Mouse (Mus musculus) CH12.LX (cell line): ENCODE measurements around the gene Farsa. TPM values are rescaled to one million over a fixed set of nuclear protein-coding genes. Genes with fewer than 3 reads are reported as not detected.

Source experiments
- DNase-seq: peaks from one replicate; pipeline ENCODE4 v3.0.0-alpha.2; 2013; ENCODE audit errors: extremely low read depth
- H3K27ac ChIP-seq: 2 replicates; pipeline ENCODE4 v1.5.1; 2012; ENCODE audit warnings: low read depth, mild to moderate bottlenecking, control low read depth, moderate library complexity; ENCODE audit not compliant: insufficient read depth
- H3K27me3 ChIP-seq: replicated peaks from 2 replicates; pipeline ENCODE3; 2012; ENCODE audit warnings: inconsistent platforms
- H3K36me3 ChIP-seq, 2 experiments: replicated peaks in 1 of 2; 2 replicates each; pipeline versions ENCODE3 to v1.6.1; 2012; ENCODE audit warnings: inconsistent platforms in 1 of 2, low read length in 1 of 2, mild to moderate bottlenecking in 1 of 2, mixed read lengths in 1 of 2, moderate library complexity in 1 of 2; ENCODE audit not compliant: control insufficient read depth in 1 of 2, insufficient read depth in 1 of 2
- H3K4me1 ChIP-seq, 2 experiments: 2 replicates each; pipeline ENCODE4 v1.6.1; 2012; ENCODE audit warnings: inconsistent platforms in 1 of 2, moderate library complexity in 1 of 2; ENCODE audit not compliant: insufficient read depth in 2 of 2, control insufficient read depth in 1 of 2
- H3K4me2 ChIP-seq: 2 replicates; pipeline ENCODE4 v1.6.1; 2012; ENCODE audit warnings: low read depth, mild to moderate bottlenecking, control low read depth; ENCODE audit not compliant: poor library complexity, insufficient read depth, severe bottlenecking
- H3K4me3 ChIP-seq, 3 experiments: fragments of 150-350 bp in 1 of 3; sonication (generic) in 1 of 3; replicated peaks in 1 of 3; 2 replicates each; pipeline versions ENCODE3 to v1.5.1; 2011 to 2012; ENCODE audit warnings: low read depth in 2 of 3, low read length in 2 of 3, mild to moderate bottlenecking in 2 of 3, moderate library complexity in 2 of 3, control low read depth in 1 of 3, improper control_type of control experiment in 1 of 3, inconsistent platforms in 1 of 3, mixed read lengths in 1 of 3; ENCODE audit not compliant: poor library complexity in 1 of 3
- H3K79me2 ChIP-seq: replicated peaks from 2 replicates; pipeline ENCODE4 v1.6.1; 2012; ENCODE audit warnings: mild to moderate bottlenecking, moderate library complexity; ENCODE audit not compliant: control insufficient read depth, poor library complexity, insufficient read depth, severe bottlenecking; ENCODE audit errors: extremely low read depth
- H3K9ac ChIP-seq: 2 replicates; pipeline ENCODE4 v1.6.1; 2012; ENCODE audit warnings: low read depth, mild to moderate bottlenecking, control low read depth, moderate library complexity; ENCODE audit not compliant: insufficient read depth
- H3K9me3 ChIP-seq: replicated peaks from 2 replicates; pipeline ENCODE3; 2012; ENCODE audit warnings: low read length, inconsistent platforms, mixed read lengths
- BHLHE40 ChIP-seq: IDR thresholded peaks from 2 replicates; pipeline ENCODE4 v1.6.1; 2011; ENCODE audit warnings: mild to moderate bottlenecking, low read depth, low read length, improper control_type of control experiment
- CHD1 ChIP-seq: IDR thresholded peaks from 2 replicates; pipeline ENCODE4 v1.6.1; 2012; ENCODE audit warnings: low read depth, low read length, improper control_type of control experiment, inconsistent platforms
- CTCF ChIP-seq, 2 experiments: IDR thresholded peaks in 1 of 2; conservative IDR thresholded peaks in 1 of 2; 2 replicates each; pipeline ENCODE4 v1.5.1; 2011 to 2012; ENCODE audit warnings: low read depth in 2 of 2, low read length in 2 of 2, improper control_type of control experiment in 1 of 2, inconsistent platforms in 1 of 2, mild to moderate bottlenecking in 1 of 2, moderate library complexity in 1 of 2
- EP300 ChIP-seq: IDR thresholded peaks from 2 replicates; pipeline ENCODE4 v1.6.1; 2011; ENCODE audit warnings: low read length, improper control_type of control experiment
- GABPA ChIP-seq: IDR thresholded peaks from 2 replicates; pipeline ENCODE4 v1.6.1; 2012; ENCODE audit warnings: low read depth, low read length, improper control_type of control experiment, inconsistent platforms; ENCODE audit not compliant: insufficient replicate concordance
- JUN ChIP-seq: IDR thresholded peaks from 2 replicates; pipeline ENCODE4 v1.6.1; 2011; ENCODE audit warnings: low read depth, mild to moderate bottlenecking, low read length, improper control_type of control experiment, moderate library complexity; ENCODE audit not compliant: insufficient read depth
- JUND ChIP-seq: conservative IDR thresholded peaks from 2 replicates; pipeline ENCODE4 v1.6.1; 2011; ENCODE audit warnings: low read depth, low read length, improper control_type of control experiment
- KAT2A ChIP-seq: IDR thresholded peaks from 2 replicates; pipeline ENCODE4 v1.6.1; 2012; ENCODE audit warnings: low read length, improper control_type of control experiment, inconsistent platforms; ENCODE audit not compliant: insufficient replicate concordance
- MAFK ChIP-seq: IDR thresholded peaks from 2 replicates; pipeline ENCODE4 v1.6.1; 2011; ENCODE audit warnings: low read length, improper control_type of control experiment; ENCODE audit not compliant: insufficient replicate concordance
- MAX ChIP-seq: IDR thresholded peaks from 2 replicates; pipeline ENCODE4 v1.6.1; 2011; ENCODE audit warnings: low read length, improper control_type of control experiment
- MAZ ChIP-seq: IDR thresholded peaks from 2 replicates; pipeline ENCODE4 v1.6.1; 2012; ENCODE audit warnings: low read depth, mild to moderate bottlenecking, inconsistent platforms, low read length, improper control_type of control experiment, moderate library complexity
- MEF2A ChIP-seq: IDR thresholded peaks from 2 replicates; pipeline ENCODE4 v1.6.1; 2014; ENCODE audit warnings: low read depth, mild to moderate bottlenecking, inconsistent platforms, low read length, improper control_type of control experiment, borderline replicate concordance
- MXI1 ChIP-seq: IDR thresholded peaks from 2 replicates; pipeline ENCODE4 v1.6.1; 2011; ENCODE audit warnings: mild to moderate bottlenecking, low read depth, low read length, improper control_type of control experiment
- MYC ChIP-seq: IDR thresholded peaks from 2 replicates; pipeline ENCODE4 v1.6.1; 2011; ENCODE audit warnings: low read depth, mild to moderate bottlenecking, improper control_type of control experiment, low read length
- NELFE ChIP-seq: IDR thresholded peaks from 2 replicates; pipeline ENCODE4 v1.6.1; 2011; ENCODE audit warnings: low read depth, low read length, improper control_type of control experiment
- NRF1 ChIP-seq: IDR thresholded peaks from 2 replicates; pipeline ENCODE4 v1.6.1; 2014; ENCODE audit warnings: low read depth, mild to moderate bottlenecking, inconsistent platforms, low read length, improper control_type of control experiment, moderate library complexity
- RAD21 ChIP-seq: IDR thresholded peaks from 2 replicates; pipeline ENCODE4 v1.6.1; 2011; ENCODE audit warnings: low read depth, mild to moderate bottlenecking, low read length, improper control_type of control experiment, moderate library complexity
- RCOR1 ChIP-seq: conservative IDR thresholded peaks from 2 replicates; pipeline ENCODE4 v1.6.1; 2012; ENCODE audit warnings: low read depth, mild to moderate bottlenecking, inconsistent platforms, low read length, improper control_type of control experiment
- SIN3A ChIP-seq: IDR thresholded peaks from 2 replicates; pipeline ENCODE4 v1.6.1; 2012; ENCODE audit warnings: low read length, improper control_type of control experiment, inconsistent platforms
- SMC3 ChIP-seq: IDR thresholded peaks from 2 replicates; pipeline ENCODE4 v1.6.1; 2011; ENCODE audit warnings: low read depth, low read length, improper control_type of control experiment
- TBP ChIP-seq: conservative IDR thresholded peaks from 2 replicates; pipeline ENCODE4 v1.6.1; 2011; ENCODE audit warnings: low read depth, low read length, improper control_type of control experiment
- TCF12 ChIP-seq: IDR thresholded peaks from 2 replicates; pipeline ENCODE4 v1.6.1; 2014; ENCODE audit warnings: low read depth, mild to moderate bottlenecking, inconsistent platforms, low read length, improper control_type of control experiment
- UBTF ChIP-seq: IDR thresholded peaks from 2 replicates; pipeline ENCODE4 v1.6.1; 2012; ENCODE audit warnings: low read depth, mild to moderate bottlenecking, inconsistent platforms, low read length, improper control_type of control experiment, moderate library complexity
- USF1 ChIP-seq: IDR thresholded peaks from 2 replicates; pipeline ENCODE4 v1.6.1; 2014; ENCODE audit warnings: low read depth, mild to moderate bottlenecking, inconsistent platforms, low read length, improper control_type of control experiment
- USF2 ChIP-seq: conservative IDR thresholded peaks from 2 replicates; pipeline ENCODE4 v1.6.1; 2011; ENCODE audit warnings: low read depth, low read length, improper control_type of control experiment
- ZC3H11A ChIP-seq: IDR thresholded peaks from 2 replicates; pipeline ENCODE4 v1.6.1; 2012; ENCODE audit warnings: low read depth, mild to moderate bottlenecking, inconsistent platforms, low read length, improper control_type of control experiment
- ZKSCAN1 ChIP-seq: IDR thresholded peaks from 2 replicates; pipeline ENCODE4 v1.6.1; 2012; ENCODE audit warnings: low read depth, inconsistent platforms, low read length, improper control_type of control experiment, borderline replicate concordance
- ZMIZ1 ChIP-seq: IDR thresholded peaks from 2 replicates; pipeline ENCODE4 v1.6.1; 2012; ENCODE audit warnings: low read depth, mild to moderate bottlenecking, inconsistent platforms, low read length, improper control_type of control experiment
- dilution Hi-C: fragments of 300-500 bp; cut with MboI; formaldehyde crosslinking; loops from 2 replicates; pipeline ENCODE4 v1.14.3; 2020; ENCODE audit warnings: low sequenced_read_pairs; ENCODE audit not compliant: extremely low pct_unique_long_range_greater_than_20kb, extremely low pct_ligation_motif_present
- in situ Hi-C: fragments of 300-500 bp; cut with MboI; formaldehyde crosslinking; loops from 3 replicates; pipeline ENCODE4 v1.14.3; 2019; ENCODE audit warnings: low sequenced_read_pairs, low pct_ligation_motif_present, low pct_unique_long_range_greater_than_20kb, mixed read lengths
- polyA plus RNA-seq: library from polyadenylated mRNA; unstranded; fragments of >175 nt; gene quantifications from 2 replicates; pipeline ENCODE4 v1.2.1, GENCODE M21; 2012; ENCODE audit warnings: low read depth; ENCODE audit not compliant: insufficient read length
- total RNA-seq, 2 experiments: library from RNA; depleted of rRNA; stranded (reverse); fragments of 300-350 nt in 1 of 2; fragments of >200 nt in 1 of 2; gene quantifications; 2 replicates each; pipeline ENCODE4 v1.2.3; 2012 to 2014

Farsa gene
- total and polyA plus RNA-seq, 3 experiments = 142 to 175 (median 146) TPM

- Histone ChIP-seq H3K27me3 (no peaks in the 10 kb centered on the region), H3K4me3 (no peak overlapping the region), H3K9ac (no peak overlapping the region), H3K4me1 (peaks cover 6 to 12% of the 10 kb centered on the region in 2 experiments), H3K79me2 (no peaks in the 10 kb centered on the region), H3K4me2 (no peak overlapping the region), H3K27ac (no peak overlapping the region), H3K9me3 (peaks cover 13% of the 10 kb centered on the region)
- dilution Hi-C loops = no loop called here
- DNase-seq = no peak
- no peak for TF ChIP-seq TCF12
- no peak for TF ChIP-seq GABPA
- no peak for TF ChIP-seq NELFE
- TF ChIP-seq RCOR1 = no peak
- no peak for TF ChIP-seq RAD21
- TF ChIP-seq CTCF (conservative IDR thresholded peaks at IDR 0.05 in 1 of 2, IDR thresholded peaks at IDR 0.05 in 1 of 2; ENCODE audit: low read depth in 2 of 2, low read length in 2 of 2) = no peak
- no peak for TF ChIP-seq CHD1
- no peak for TF ChIP-seq ZKSCAN1
- TF ChIP-seq ZMIZ1 = no peak
- no peak for TF ChIP-seq MAZ
- TF ChIP-seq MYC = no peak
- TF ChIP-seq SMC3 = no peak
- no peak for TF ChIP-seq SIN3A
- no peak for TF ChIP-seq NRF1
- no peak for TF ChIP-seq USF1
- no peak for TF ChIP-seq JUND
- TF ChIP-seq MXI1 = no peak
- TF ChIP-seq, all 38 proteins: peak for 0
- peaks cover 12 to 61% of the 10 kb centered on the region in 2 experiments for H3K36me3 ChIP-seq
- in situ Hi-C loops = no loop called here
Observed at GRCm38 (mm10) chr8:84912895-84913501, 56.2 kb downstream of the Farsa start.

GRCm38 (mm10) chr8:84913502-84913900 is 56.7 kb downstream of the Farsa start:
- no peak for TF ChIP-seq JUN
- no peak for TF ChIP-seq USF2
- no peak for TF ChIP-seq ZC3H11A
- no peak for TF ChIP-seq USF1
- no peak for TF ChIP-seq MEF2A
- no peak for TF ChIP-seq MAFK
- TF ChIP-seq GABPA = no peak
- no peak for TF ChIP-seq UBTF
- no peak for TF ChIP-seq MAX
- TF ChIP-seq KAT2A = no peak
- no peak for TF ChIP-seq BHLHE40
- no peak for TF ChIP-seq TBP
- no peak for TF ChIP-seq RAD21
- no peak for TF ChIP-seq EP300
- H3K9me3 ChIP-seq = peaks cover 13% of the 10 kb centered on the region
- no peak overlapping the region for H3K27ac ChIP-seq
- peaks cover 12 to 61% of the 10 kb centered on the region in 2 experiments for H3K36me3 ChIP-seq
- H3K4me1 ChIP-seq = peaks cover 6 to 12% of the 10 kb centered on the region in 2 experiments
- no peaks in the 10 kb centered on the region for H3K79me2 ChIP-seq
- no peak overlapping the region for H3K4me2 ChIP-seq
- dilution Hi-C loops (no loop called here), in situ Hi-C loops (no loop called here)
- DNase-seq = no peak
- H3K4me3 ChIP-seq = no peak overlapping the region
- H3K9ac ChIP-seq = no peak overlapping the region
- no peaks in the 10 kb centered on the region for H3K27me3 ChIP-seq
